Mouse (Mus musculus): ENCODE data around the gene Hnrnpul1. TPM values are rescaled to one million over a fixed set of nuclear protein-coding genes. Genes with fewer than 3 reads are reported as not detected.

The Hnrnpul1 gene
- polyA plus RNA-seq, 1 experiment from 2014 or later = 62.5 TPM

DNA sequence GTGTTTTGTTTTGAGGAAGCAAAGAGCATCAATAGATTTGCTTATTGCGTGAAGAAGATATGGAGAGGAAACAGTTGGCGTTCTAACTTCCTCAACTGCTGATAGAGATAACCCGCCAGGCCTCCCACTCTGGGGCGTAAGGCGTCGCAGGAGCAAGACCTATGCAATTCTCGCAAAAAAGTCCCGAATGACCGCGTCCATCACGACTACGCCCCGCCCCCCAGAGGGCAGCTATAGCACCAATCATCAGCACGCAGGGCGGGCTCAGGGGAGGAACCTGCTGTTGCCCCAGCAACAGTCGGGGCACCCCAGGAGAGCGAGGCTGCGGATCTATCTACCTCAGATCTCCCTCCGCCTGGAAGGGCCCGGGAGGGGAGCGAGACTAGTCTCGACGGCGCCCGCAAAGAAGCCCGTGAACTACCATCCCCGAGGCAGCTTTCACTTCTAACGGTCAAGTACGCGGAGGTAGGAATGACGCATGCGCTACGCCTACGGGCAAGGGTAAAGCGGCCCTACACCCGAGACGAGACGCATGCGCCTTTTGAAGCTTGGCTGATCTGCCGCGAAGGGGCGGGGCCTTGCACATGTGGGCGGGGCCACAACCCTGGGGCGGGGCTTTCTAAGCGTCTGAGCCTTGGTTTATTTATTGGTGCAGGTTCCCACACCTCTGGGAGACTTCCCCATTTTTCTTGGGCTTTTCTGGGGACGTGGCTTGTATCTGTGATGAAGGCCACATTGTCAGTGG, 73.9 kb downstream of the Hnrnpul1 start, which contains the start of gene B9d2:
B9d2 (plus strand) TSS at position 267 of the 745 bp plus-strand sequence.
- Histone ChIP-seq H3K27me3 (replicated peaks; ENCODE audit: low read depth, poor library complexity, severe bottlenecking) (peaks cover 48% of the 10 kb centered on the region), H3K9me3 (no peaks in the 10 kb centered on the region), H3K36me3 (replicated peaks) (peaks cover 8% of the 10 kb centered on the region; the same call in 1 of the 2 replicates), H3K27ac (replicated peaks) (peak within 1 kb of the TSS; percentile 94), H3K4me1 (peaks cover 23% of the 10 kb centered on the region), H3K4me3 (peak within 1 kb of the TSS; percentile 77)
- WGBS = under 1% methylated on average over 46 of the region's 46 CpGs
- DNase-seq (ENCODE audit: low spot score) = peak; percentile 95

GRCm38 (mm10) chr7:25679971-25680370, 74.6 kb downstream of the Hnrnpul1 start:
- peaks cover 48% of the 10 kb centered on the region for H3K27me3 ChIP-seq (replicated peaks; ENCODE audit: low read depth, poor library complexity, severe bottlenecking)
- peaks cover 8% of the 10 kb centered on the region; the same call in 1 of the 2 replicates for H3K36me3 ChIP-seq (replicated peaks)
- peak overlapping the region; percentile 77 for H3K4me3 ChIP-seq
- no peak overlapping the region for H3K27ac ChIP-seq (replicated peaks)
- peaks cover 20% of the 10 kb centered on the region for H3K4me1 ChIP-seq
- no peaks in the 10 kb centered on the region for H3K9me3 ChIP-seq
- no peak for DNase-seq (ENCODE audit: low spot score)
- WGBS = 9% methylated on average over 6 of the region's 6 CpGs

DNA sequence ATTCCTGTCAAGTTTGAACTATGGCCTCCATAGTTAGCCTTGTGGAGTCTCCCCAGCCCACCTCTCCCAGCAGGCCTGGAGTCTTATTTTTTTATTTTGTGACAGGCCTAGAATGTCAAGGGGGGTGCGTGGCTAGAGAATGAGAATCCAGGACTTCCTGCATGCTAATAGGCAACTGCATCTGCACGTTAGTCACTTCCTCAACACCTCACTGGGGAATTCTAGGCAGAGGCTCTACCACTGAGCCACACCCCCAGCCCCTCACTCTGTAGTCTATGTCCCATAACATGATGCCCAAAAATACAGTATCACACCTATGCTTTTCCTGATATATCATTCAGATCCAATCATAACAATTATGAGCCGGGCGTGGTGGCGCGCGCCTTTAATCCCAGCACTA, 77.5 kb downstream of the Hnrnpul1 start:
- H3K9me3 ChIP-seq = peaks cover 2% of the 10 kb centered on the region; the same call in 1 of the 2 replicates
- H3K4me1 ChIP-seq = peaks cover 25% of the 10 kb centered on the region
- no peak overlapping the region for H3K27ac ChIP-seq (replicated peaks)
- H3K27me3 ChIP-seq (replicated peaks; ENCODE audit: low read depth, poor library complexity, severe bottlenecking) = peaks cover 61% of the 10 kb centered on the region
- H3K4me3 ChIP-seq = no peak overlapping the region
- WGBS = 89% methylated on average over 7 of the region's 7 CpGs
- DNase-seq (ENCODE audit: low spot score) = no peak
- H3K36me3 ChIP-seq (replicated peaks) = no peaks in the 10 kb centered on the region

- peaks cover 2% of the 10 kb centered on the region; the same call in 1 of the 2 replicates for H3K9me3 ChIP-seq
- peaks cover 61% of the 10 kb centered on the region for H3K27me3 ChIP-seq (replicated peaks; ENCODE audit: low read depth, poor library complexity, severe bottlenecking)
- H3K27ac ChIP-seq (replicated peaks) = no peak overlapping the region
- H3K36me3 ChIP-seq (replicated peaks) = no peaks in the 10 kb centered on the region
- no peak overlapping the region for H3K4me3 ChIP-seq
- H3K4me1 ChIP-seq = peaks cover 18% of the 10 kb centered on the region
- 82% methylated on average over 15 of the region's 15 CpGs for whole genome bisulfite sequencing
- DNase-seq (ENCODE audit: low spot score) = no peak
These were observed 78.3 kb downstream of the Hnrnpul1 start for GRCm38 (mm10) chr7:25676085-25676781.

GRCm38 (mm10) chr7:25675405-25675804, 79.2 kb downstream of the Hnrnpul1 start:
- H3K4me1 ChIP-seq = peaks cover 14% of the 10 kb centered on the region
- H3K27ac ChIP-seq (replicated peaks) = no peak overlapping the region
- 43% methylated on average over 6 of the region's 6 CpGs for WGBS
- peaks cover 2% of the 10 kb centered on the region; the same call in 1 of the 2 replicates for H3K9me3 ChIP-seq
- H3K4me3 ChIP-seq = peak overlapping the region; percentile 52
- peaks cover 61% of the 10 kb centered on the region for H3K27me3 ChIP-seq (replicated peaks; ENCODE audit: low read depth, poor library complexity, severe bottlenecking)
- H3K36me3 ChIP-seq (replicated peaks) = no peaks in the 10 kb centered on the region
- no peak for DNase-seq (ENCODE audit: low spot score)

DNA sequence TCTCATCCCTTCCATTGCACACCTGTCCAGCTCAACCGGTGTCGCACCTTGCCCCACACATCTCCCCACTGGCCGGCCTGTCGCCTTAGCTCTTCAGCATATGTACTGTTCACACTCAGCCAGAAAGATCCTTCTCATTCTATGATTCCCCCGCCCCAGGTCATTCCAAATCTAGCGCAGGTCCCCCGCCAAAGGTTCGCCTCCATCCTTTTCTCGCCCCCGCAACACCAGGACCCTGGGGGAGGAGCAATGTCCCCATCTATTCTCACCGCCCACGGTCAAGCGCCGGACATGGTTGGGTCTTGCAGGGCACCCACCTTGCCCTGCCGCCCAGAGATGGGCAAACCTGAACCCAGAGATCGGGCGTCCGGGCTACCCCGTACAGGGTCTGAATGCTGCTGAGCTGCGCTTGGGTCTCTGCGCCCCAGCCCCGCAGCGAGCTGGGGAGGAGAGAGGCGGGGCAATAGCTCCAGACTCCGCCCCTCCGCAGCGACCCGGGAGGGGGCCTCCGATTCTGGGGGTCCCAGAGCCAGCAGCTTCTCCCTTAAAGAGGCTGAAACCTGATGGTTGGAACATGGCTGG, 79.7 kb downstream of the Hnrnpul1 start, which contains the start of gene Tmem91:
Tmem91 (minus strand) TSS at position 448 of the 582 bp plus-strand sequence.
- Histone ChIP-seq H3K4me1 (peaks cover 8% of the 10 kb centered on the region), H3K36me3 (replicated peaks) (no peaks in the 10 kb centered on the region), H3K27ac (replicated peaks) (no peak within 1 kb of the TSS), H3K27me3 (replicated peaks; ENCODE audit: low read depth, poor library complexity, severe bottlenecking) (peaks cover 61% of the 10 kb centered on the region), H3K9me3 (peaks cover 2% of the 10 kb centered on the region; the same call in 1 of the 2 replicates), H3K4me3 (peak within 1 kb of the TSS; percentile 52)
- peak; percentile 21 for DNase-seq (ENCODE audit: low spot score)
- 3% methylated on average over 29 of the region's 29 CpGs for WGBS

GRCm38 (mm10) chr7:25674297-25674696, 80.3 kb downstream of the Hnrnpul1 start:
- WGBS = 31% methylated on average over 9 of the region's 9 CpGs
- peak overlapping the region; percentile 52; the same call in 1 of the 2 replicates for H3K4me3 ChIP-seq

DNA sequence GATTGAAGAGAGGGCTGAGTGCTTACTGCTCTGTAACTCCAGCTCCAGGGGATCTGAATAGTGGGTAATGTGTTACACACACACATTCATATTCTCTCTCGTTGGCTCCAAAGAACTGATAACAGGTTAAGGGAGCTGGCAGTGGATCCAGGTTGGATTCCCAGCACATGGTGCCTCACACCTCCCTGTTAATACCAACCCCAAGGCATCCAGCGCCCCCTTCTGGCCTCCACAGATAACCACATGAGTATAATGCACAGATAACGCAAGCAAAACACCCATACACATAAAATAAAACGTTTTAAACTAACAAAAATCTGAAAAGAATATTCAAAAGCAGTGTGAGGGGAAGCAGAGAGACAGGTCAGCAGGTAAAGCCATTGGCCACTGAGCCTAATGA, 82.1 kb downstream of the Hnrnpul1 start:
- Histone ChIP-seq H3K27me3 (replicated peaks; ENCODE audit: low read depth, poor library complexity, severe bottlenecking) (peaks cover 42% of the 10 kb centered on the region), H3K4me1 (peaks cover 8% of the 10 kb centered on the region), H3K27ac (replicated peaks) (no peak overlapping the region), H3K36me3 (replicated peaks) (peaks cover 23% of the 10 kb centered on the region), H3K4me3 (no peak overlapping the region), H3K9me3 (peaks cover 2% of the 10 kb centered on the region; the same call in 1 of the 2 replicates)
- WGBS = 54% methylated on average over 4 of the region's 4 CpGs
- no peak for DNase-seq (ENCODE audit: low spot score)

More at GRCm38 (mm10) chr7:25674297-25674696, 80.3 kb downstream of the Hnrnpul1 start:
- H3K27me3 ChIP-seq (replicated peaks; ENCODE audit: low read depth, poor library complexity, severe bottlenecking) = peaks cover 56% of the 10 kb centered on the region
- peaks cover 8% of the 10 kb centered on the region for H3K4me1 ChIP-seq
- DNase-seq (ENCODE audit: low spot score) = no peak
- no peak overlapping the region for H3K27ac ChIP-seq (replicated peaks)
- peaks cover 2% of the 10 kb centered on the region; the same call in 1 of the 2 replicates for H3K9me3 ChIP-seq
- peaks cover 4% of the 10 kb centered on the region for H3K36me3 ChIP-seq (replicated peaks)

- 82% methylated on average over 2 of the region's 2 CpGs for WGBS
- peaks cover 8% of the 10 kb centered on the region for H3K4me1 ChIP-seq
- peaks cover 31% of the 10 kb centered on the region for H3K36me3 ChIP-seq (replicated peaks)
- H3K27ac ChIP-seq (replicated peaks) = no peak overlapping the region
- H3K4me3 ChIP-seq = no peak overlapping the region
- H3K27me3 ChIP-seq (replicated peaks; ENCODE audit: low read depth, poor library complexity, severe bottlenecking) = peaks cover 38% of the 10 kb centered on the region
- no peak for DNase-seq (ENCODE audit: low spot score)
- peaks cover 2% of the 10 kb centered on the region; the same call in 1 of the 2 replicates for H3K9me3 ChIP-seq
These were observed 82.9 kb downstream of the Hnrnpul1 start for GRCm38 (mm10) chr7:25671686-25672085.

Other genes starting within 250 kb of the Hnrnpul1 start
- gene Ceacam2, start 214.9 kb downstream of the Hnrnpul1 start, polyA plus RNA-seq (2016; fragmentation: Nextera tagmentation; extraction: Ambion mirVana) = 0.08 TPM in 1 of 2 replicates, not detected in the other
- gene Erich4, start 138.9 kb downstream of the Hnrnpul1 start, polyA plus RNA-seq (2016; fragmentation: Nextera tagmentation; extraction: Ambion mirVana) = not detected in 2 replicates
- gene Dmac2, start 135.3 kb downstream of the Hnrnpul1 start, polyA plus RNA-seq (2016; fragmentation: Nextera tagmentation; extraction: Ambion mirVana) = 31.6 and 34.8 TPM in 2 replicates
- 0.99 and 1.3 TPM in 2 replicates for gene B3gnt8, start 128.1 kb downstream of the Hnrnpul1 start, polyA plus RNA-seq (2016; fragmentation: Nextera tagmentation; extraction: Ambion mirVana)
- 54.9 and 59.2 TPM in 2 replicates for gene Bckdha, start 95.8 kb downstream of the Hnrnpul1 start, polyA plus RNA-seq (2016; fragmentation: Nextera tagmentation; extraction: Ambion mirVana)
- gene Exosc5, start 95.6 kb downstream of the Hnrnpul1 start, polyA plus RNA-seq (2016; fragmentation: Nextera tagmentation; extraction: Ambion mirVana) = 93.5 and 101 TPM in 2 replicates
- 2.6 and 3.6 TPM in 2 replicates for gene Tmem91, start 79.6 kb downstream of the Hnrnpul1 start, polyA plus RNA-seq (2016; fragmentation: Nextera tagmentation; extraction: Ambion mirVana)
- 33.5 and 34.1 TPM in 2 replicates for gene B9d2, start 74.0 kb downstream of the Hnrnpul1 start, polyA plus RNA-seq (2016; fragmentation: Nextera tagmentation; extraction: Ambion mirVana)
- 1.2 and 1.5 TPM in 2 replicates for gene Tgfb1, start 67.8 kb downstream of the Hnrnpul1 start, polyA plus RNA-seq (2016; fragmentation: Nextera tagmentation; extraction: Ambion mirVana)
- 31.6 and 33.2 TPM in 2 replicates for gene Ccdc97, start 35.7 kb downstream of the Hnrnpul1 start, polyA plus RNA-seq (2016; fragmentation: Nextera tagmentation; extraction: Ambion mirVana)
- gene Axl, start 33.9 kb upstream of the Hnrnpul1 start, polyA plus RNA-seq (2016; fragmentation: Nextera tagmentation; extraction: Ambion mirVana) = 22.1 and 29.7 TPM in 2 replicates
- 2.5 and 2.9 TPM in 2 replicates for gene Cyp2s1, start 62.2 kb upstream of the Hnrnpul1 start, polyA plus RNA-seq (2016; fragmentation: Nextera tagmentation; extraction: Ambion mirVana)
- 0.10 TPM in 1 of 2 replicates, not detected in the other for gene Cyp2b10, start 142.9 kb upstream of the Hnrnpul1 start, polyA plus RNA-seq (2016; fragmentation: Nextera tagmentation; extraction: Ambion mirVana)